Mouse (Mus musculus) testis, adult 2 months (tissue): ENCODE results near the gene Ppip5k2.

ENCODE experiments used
- CTCF ChIP-seq: fragments of 200-500 bp; IDR thresholded peaks from 2 replicates; pipeline ENCODE4 v1.5.1; 2012; ENCODE audit warnings: low read depth, mild to moderate bottlenecking, inconsistent platforms, low read length, moderate library complexity; ENCODE audit not compliant: control insufficient read depth, insufficient read depth, insufficient replicate concordance
- POLR2A ChIP-seq: fragments of 200-500 bp; IDR thresholded peaks from 2 replicates; pipeline ENCODE4 v1.6.1; 2012; ENCODE audit warnings: low read depth, mild to moderate bottlenecking, inconsistent platforms, low read length, moderate library complexity; ENCODE audit not compliant: control insufficient read depth

DNA sequence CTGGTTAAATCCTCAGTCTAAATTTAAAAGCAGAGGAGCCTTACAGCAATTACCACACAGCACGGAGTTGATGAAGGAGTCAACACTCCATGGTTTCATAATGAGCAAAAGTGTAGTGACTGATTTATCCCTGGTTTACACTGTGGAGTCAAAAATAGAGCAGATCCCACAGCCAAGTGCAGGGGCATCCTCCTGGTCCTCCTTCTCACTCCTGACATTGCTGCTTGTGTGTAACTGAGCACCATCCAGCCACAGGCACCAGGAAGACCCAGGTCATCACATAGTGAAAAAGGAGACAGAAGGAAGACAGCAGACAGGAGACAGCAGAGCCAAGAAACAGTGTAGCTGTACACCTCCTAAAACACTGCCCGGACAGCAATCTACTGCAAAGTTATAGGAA lies 112.4 kb downstream of the Ppip5k2 start:
- TF ChIP-seq CTCF (no peak), POLR2A (no peak)
